Mouse (Mus musculus): ENCODE measurements around the gene Mycl. TPM values are rescaled to one million over a fixed set of nuclear protein-coding genes. Genes with fewer than 3 reads are reported as not detected.

Mycl gene
- 6.8 and 7.0 TPM in 2 replicates for polyA plus RNA-seq (2015; fragmentation: Nextera tagmentation; extraction: Ambion mirVana)

GRCm38 (mm10) chr4:122995404-122996220 is at the start of gene Mycl:
TSS of gene Mycl (plus strand) at chr4:122995652.
- Histone ChIP-seq H3K27me3 (ENCODE audit: insufficient read depth, low read length) (peaks cover 28% of the 10 kb centered on the region; the same call in 1 of the 2 replicates), H3K4me1 (ENCODE audit: insufficient read depth, low read length) (peaks cover 31% of the 10 kb centered on the region)
- under 1% methylated on average over 60 of the region's 69 CpGs for WGBS

GRCm38 (mm10) chr4:122947223-122947622 is 48.2 kb upstream of the Mycl start:
- 78% methylated on average over 3 of the region's 3 CpGs for WGBS
- H3K4me3 ChIP-seq (ENCODE audit: low read length), result no peak overlapping the region
- no peaks in the 10 kb centered on the region for H3K4me1 ChIP-seq (ENCODE audit: insufficient read depth, low read length)
- H3K36me3 ChIP-seq (ENCODE audit: insufficient read depth, low read length), result no peaks in the 10 kb centered on the region; the same call in 1 of the 2 replicates
- H3K9ac ChIP-seq (replicated peaks; ENCODE audit: low read length), result no peak overlapping the region
- no peak for ATAC-seq (ENCODE audit: low FRiP score, low TSS enrichment)
- H3K4me2 ChIP-seq (replicated peaks; ENCODE audit: low read depth, low read length), result no peak overlapping the region
- no peaks in the 10 kb centered on the region for H3K27me3 ChIP-seq (ENCODE audit: insufficient read depth, low read length)
- H3K27ac ChIP-seq (ENCODE audit: low read length), result no peak overlapping the region
- H3K9me3 ChIP-seq (ENCODE audit: low read length), result no peaks in the 10 kb centered on the region

More at GRCm38 (mm10) chr4:122995404-122996220, at the start of gene Mycl:
- no peaks in the 10 kb centered on the region for H3K36me3 ChIP-seq (ENCODE audit: insufficient read depth, low read length)
- peak within 1 kb of the TSS; percentile 99 for H3K4me2 ChIP-seq (replicated peaks; ENCODE audit: low read depth, low read length)
- H3K9me3 ChIP-seq (ENCODE audit: low read length), result peaks cover 5% of the 10 kb centered on the region; the same call in 1 of the 2 replicates
- peak within 1 kb of the TSS; percentile 77 for H3K9ac ChIP-seq (replicated peaks; ENCODE audit: low read length)
- peak; percentile 87 for ATAC-seq (ENCODE audit: low FRiP score, low TSS enrichment)
- peak within 1 kb of the TSS; percentile 73 for H3K4me3 ChIP-seq (ENCODE audit: low read length)
- H3K27ac ChIP-seq (ENCODE audit: low read length), result peak within 1 kb of the TSS; percentile 69

- Histone ChIP-seq H3K4me2 (replicated peaks; ENCODE audit: low read depth, low read length) (no peak overlapping the region), H3K36me3 (ENCODE audit: insufficient read depth, low read length) (no peaks in the 10 kb centered on the region; the same call in 1 of the 2 replicates), H3K4me3 (ENCODE audit: low read length) (no peak overlapping the region), H3K4me1 (ENCODE audit: insufficient read depth, low read length) (no peaks in the 10 kb centered on the region), H3K27me3 (ENCODE audit: insufficient read depth, low read length) (no peaks in the 10 kb centered on the region), H3K9ac (replicated peaks; ENCODE audit: low read length) (no peak overlapping the region), H3K27ac (ENCODE audit: low read length) (no peak overlapping the region), H3K9me3 (ENCODE audit: low read length) (no peaks in the 10 kb centered on the region)
- WGBS, result 95% methylated on average over 8 of the region's 8 CpGs
- no peak for ATAC-seq (ENCODE audit: low FRiP score, low TSS enrichment)
These were observed 46.4 kb upstream of the Mycl start for GRCm38 (mm10) chr4:122949096-122949495.

GRCm38 (mm10) chr4:122954680-122955411 is 40.6 kb upstream of the Mycl start:
- no peaks in the 10 kb centered on the region for H3K9me3 ChIP-seq (ENCODE audit: low read length)
- H3K27ac ChIP-seq (ENCODE audit: low read length), result peak overlapping the region; percentile 68
- 59% methylated on average over 5 of the region's 5 CpGs for WGBS
- H3K4me1 ChIP-seq (ENCODE audit: insufficient read depth, low read length), result peaks cover 17% of the 10 kb centered on the region
- H3K36me3 ChIP-seq (ENCODE audit: insufficient read depth, low read length), result no peaks in the 10 kb centered on the region
- ATAC-seq (ENCODE audit: low FRiP score, low TSS enrichment), result no peak
- H3K9ac ChIP-seq (replicated peaks; ENCODE audit: low read length), result 0 out of 2 replicates have a peak overlapping the region, but pooled peaks have one; percentile 9
- no peaks in the 10 kb centered on the region for H3K27me3 ChIP-seq (ENCODE audit: insufficient read depth, low read length)
- H3K4me2 ChIP-seq (replicated peaks; ENCODE audit: low read depth, low read length), result peak overlapping the region; percentile 48
- peak overlapping the region; percentile 3 for H3K4me3 ChIP-seq (ENCODE audit: low read length)

GRCm38 (mm10) chr4:122955412-122956136 is 39.9 kb upstream of the Mycl start:
- Histone ChIP-seq H3K4me2 (replicated peaks; ENCODE audit: low read depth, low read length) (peak overlapping the region; percentile 48), H3K27ac (ENCODE audit: low read length) (peak overlapping the region; percentile 68), H3K27me3 (ENCODE audit: insufficient read depth, low read length) (no peaks in the 10 kb centered on the region), H3K9me3 (ENCODE audit: low read length) (no peaks in the 10 kb centered on the region), H3K36me3 (ENCODE audit: insufficient read depth, low read length) (no peaks in the 10 kb centered on the region), H3K4me3 (ENCODE audit: low read length) (peak overlapping the region; percentile 3), H3K4me1 (ENCODE audit: insufficient read depth, low read length) (peaks cover 22% of the 10 kb centered on the region), H3K9ac (replicated peaks; ENCODE audit: low read length) (peak overlapping the region; percentile 56)
- 11% methylated on average over 17 of the region's 17 CpGs for WGBS
- ATAC-seq (ENCODE audit: low FRiP score, low TSS enrichment), result peak; percentile 94

GRCm38 (mm10) chr4:122956301-122956700 is 39.2 kb upstream of the Mycl start:
- 90% methylated on average over 4 of the region's 6 CpGs for WGBS
- Histone ChIP-seq H3K9ac (replicated peaks; ENCODE audit: low read length) (no peak overlapping the region), H3K27me3 (ENCODE audit: insufficient read depth, low read length) (no peaks in the 10 kb centered on the region)

GRCm38 (mm10) chr4:122958491-122959031 is 36.9 kb upstream of the Mycl start:
- Histone ChIP-seq H3K4me2 (replicated peaks; ENCODE audit: low read depth, low read length) (no peak overlapping the region), H3K9me3 (ENCODE audit: low read length) (no peaks in the 10 kb centered on the region), H3K4me1 (ENCODE audit: insufficient read depth, low read length) (peaks cover 34% of the 10 kb centered on the region), H3K27me3 (ENCODE audit: insufficient read depth, low read length) (no peaks in the 10 kb centered on the region), H3K27ac (ENCODE audit: low read length) (no peak overlapping the region), H3K36me3 (ENCODE audit: insufficient read depth, low read length) (no peaks in the 10 kb centered on the region), H3K9ac (replicated peaks; ENCODE audit: low read length) (no peak overlapping the region), H3K4me3 (ENCODE audit: low read length) (no peak overlapping the region)
- WGBS, result 86% methylated on average over 6 of the region's 6 CpGs
- ATAC-seq (ENCODE audit: low FRiP score, low TSS enrichment), result no peak

More at GRCm38 (mm10) chr4:122956301-122956700, 39.2 kb upstream of the Mycl start:
- peaks cover 29% of the 10 kb centered on the region for H3K4me1 ChIP-seq (ENCODE audit: insufficient read depth, low read length)
- no peak overlapping the region for H3K4me3 ChIP-seq (ENCODE audit: low read length)
- no peak for ATAC-seq (ENCODE audit: low FRiP score, low TSS enrichment)
- H3K9me3 ChIP-seq (ENCODE audit: low read length), result no peaks in the 10 kb centered on the region
- H3K36me3 ChIP-seq (ENCODE audit: insufficient read depth, low read length), result no peaks in the 10 kb centered on the region
- H3K27ac ChIP-seq (ENCODE audit: low read length), result no peak overlapping the region
- H3K4me2 ChIP-seq (replicated peaks; ENCODE audit: low read depth, low read length), result no peak overlapping the region

GRCm38 (mm10) chr4:122959816-122960215 is 35.6 kb upstream of the Mycl start:
- H3K27me3 ChIP-seq (ENCODE audit: insufficient read depth, low read length), result no peaks in the 10 kb centered on the region
- H3K9me3 ChIP-seq (ENCODE audit: low read length), result no peaks in the 10 kb centered on the region
- peak overlapping the region; percentile 55 for H3K4me3 ChIP-seq (ENCODE audit: low read length)
- H3K9ac ChIP-seq (replicated peaks; ENCODE audit: low read length), result peak overlapping the region; percentile 55
- no peak overlapping the region for H3K27ac ChIP-seq (ENCODE audit: low read length)
- peaks cover 33% of the 10 kb centered on the region for H3K4me1 ChIP-seq (ENCODE audit: insufficient read depth, low read length)
- H3K36me3 ChIP-seq (ENCODE audit: insufficient read depth, low read length), result no peaks in the 10 kb centered on the region
- WGBS, result 6% methylated on average over 8 of the region's 8 CpGs
- peak overlapping the region; percentile 94 for H3K4me2 ChIP-seq (replicated peaks; ENCODE audit: low read depth, low read length)
- no peak for ATAC-seq (ENCODE audit: low FRiP score, low TSS enrichment)

Data from kidney, embryonic 16.5 days (tissue).